ENCODE assay signal across 7 mouse cellular contexts in the genomic region with DNA sequence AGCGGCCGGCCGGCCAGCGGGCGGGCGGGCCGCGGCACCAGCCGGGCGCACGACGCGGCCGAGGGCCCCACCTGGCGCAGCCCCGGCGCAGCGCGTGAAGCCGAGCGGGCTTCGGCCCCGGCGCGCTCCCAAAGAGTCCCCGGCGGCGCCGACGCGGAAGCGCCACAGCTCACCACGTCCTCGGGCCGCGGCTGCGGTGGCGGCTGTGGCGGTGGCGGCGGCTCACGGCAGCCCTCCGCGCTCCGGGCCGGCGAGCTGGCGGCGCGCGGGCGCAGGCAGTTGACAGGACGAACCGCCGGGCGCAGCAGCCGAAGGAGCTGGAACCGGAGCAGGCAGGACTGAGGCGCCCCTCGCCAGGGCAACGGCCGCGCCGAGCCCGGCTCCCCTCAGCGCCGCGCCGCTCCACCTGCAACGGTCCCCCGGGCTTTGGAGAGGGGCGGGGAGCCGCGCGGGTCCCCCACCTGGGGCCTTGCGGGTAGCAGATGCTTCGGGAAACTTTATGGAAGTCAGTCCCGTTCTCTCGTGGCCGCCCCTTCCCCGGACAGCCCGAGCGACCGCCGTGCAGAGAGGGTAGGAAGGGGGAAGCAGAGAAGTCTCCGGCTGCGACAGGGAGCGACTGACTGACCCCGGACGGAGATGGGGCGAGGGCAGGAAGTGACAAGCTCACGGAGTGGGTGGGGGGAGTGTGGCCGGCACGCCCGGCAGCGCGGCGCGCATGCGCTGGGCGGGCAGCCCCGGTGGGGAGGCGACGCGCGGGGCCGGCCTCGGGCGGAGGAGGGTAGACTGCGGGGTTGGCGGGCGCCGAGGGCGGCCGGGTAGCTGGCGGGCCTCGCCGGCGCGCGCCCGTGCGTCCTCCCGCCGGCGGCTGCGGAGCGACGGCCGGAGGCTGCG.
DNase-seq lines count a peak whose midpoint lies in the region; ATAC-seq and TF ChIP-seq lines count a peak whose summit lies in the region.

No protein-coding gene starts in this region.

- intact Hi-C loops in heart, adult 2 months (cut with DNase I) = loop anchor here (5.0 kb wide), 2 partner anchors 161 to 221 kb away; a partner anchor contains a TSS

- H3K27ac ChIP-seq in embryonic facial prominence, embryonic 12.5 days = peak overlapping the region; percentile 86
- peak overlapping the region; percentile 93 for H3K27ac ChIP-seq in heart, adult 2 months
- H3K27ac ChIP-seq in limb, embryonic 13.5 days = peak overlapping the region; percentile 78
- H3K27ac ChIP-seq in midbrain, embryonic 16.5 days (ENCODE audit: low read length) = peak overlapping the region; percentile 85

- H3K9ac ChIP-seq in embryonic facial prominence, embryonic 12.5 days = peak overlapping the region; percentile 79
- peak overlapping the region; percentile 89 for H3K9ac ChIP-seq in heart, adult 2 months (ENCODE audit: low read depth, low read length)
- peak overlapping the region; percentile 86 for H3K9ac ChIP-seq in limb, embryonic 13.5 days
- peak overlapping the region; percentile 80 for H3K9ac ChIP-seq in midbrain, embryonic 16.5 days (ENCODE audit: low read depth, low read length)

- no peaks in the 10 kb centered on the region for H3K9me3 ChIP-seq in embryonic facial prominence, embryonic 12.5 days
- H3K9me3 ChIP-seq in limb, embryonic 13.5 days = no peaks in the 10 kb centered on the region
- no peaks in the 10 kb centered on the region for H3K9me3 ChIP-seq in midbrain, embryonic 16.5 days (replicated peaks; ENCODE audit: control insufficient read depth, low read length, poor library complexity, severe bottlenecking)

- 0 out of 2 replicates have a peak, but pooled peaks cover 4% of the 10 kb centered on the region for H3K36me3 ChIP-seq in embryonic facial prominence, embryonic 12.5 days
- H3K36me3 ChIP-seq in heart, adult 2 months (ENCODE audit: control insufficient read depth, insufficient read depth, low read length) = peaks cover 5% of the 10 kb centered on the region
- H3K36me3 ChIP-seq in limb, embryonic 13.5 days = peaks cover 8% of the 10 kb centered on the region; the same call in 1 of the 2 replicates
- no peaks in the 10 kb centered on the region for H3K36me3 ChIP-seq in midbrain, embryonic 16.5 days (ENCODE audit: control insufficient read depth, insufficient read depth, low read length)

- H3K4me3 ChIP-seq in embryonic facial prominence, embryonic 12.5 days = peak overlapping the region; percentile 92
- H3K4me3 ChIP-seq in heart, adult 2 months = peak overlapping the region; percentile 90
- H3K4me3 ChIP-seq in limb, embryonic 13.5 days = peak overlapping the region; percentile 84
- H3K4me3 ChIP-seq in midbrain, embryonic 16.5 days (ENCODE audit: low read depth, low read length) = peak overlapping the region; percentile 98

- peak; percentile 94 for TF ChIP-seq POLR2A in heart, adult 2 months (IDR thresholded peaks at IDR 0.05; ENCODE audit: insufficient read depth, low read depth, low read length)

- no peaks in the 10 kb centered on the region for H3K79me2 ChIP-seq in heart, adult 2 months (replicated peaks; ENCODE audit: control insufficient read depth, insufficient read depth, low read length)

- peak; percentile 56; the same call in 1 of the 2 replicates for TF ChIP-seq EP300 in heart, adult 2 months (IDR thresholded peaks at IDR 0.05; ENCODE audit: insufficient read depth, low read depth, low read length)

- peak; percentile 93 for DNase-seq in adrenal gland, postnatal 25 days
- DNase-seq in heart, adult 2 months = peak; percentile 93 to 96
- DNase-seq in kidney, adult 8-10 months = peak; percentile 89
- DNase-seq in spleen, postnatal 10 days (ENCODE audit: low spot score in 2 of 2) = peak; percentile 88 to 89

- under 1% methylated on average over 82 of the region's 131 CpGs for WGBS in embryonic facial prominence, embryonic 12.5 days
- WGBS in heart, adult 2 months = 4% methylated on average over 119 of the region's 131 CpGs
- under 1% methylated on average over 99 of the region's 131 CpGs for WGBS in limb, embryonic 13.5 days
- WGBS in midbrain, embryonic 16.5 days = under 1% methylated on average over 106 of the region's 131 CpGs

- H3K27me3 ChIP-seq in embryonic facial prominence, embryonic 12.5 days = no peaks in the 10 kb centered on the region
- H3K27me3 ChIP-seq in heart, adult 2 months (ENCODE audit: control insufficient read depth, insufficient read depth, low read length) = no peaks in the 10 kb centered on the region
- H3K27me3 ChIP-seq in limb, embryonic 13.5 days = 0 out of 2 replicates have a peak, but pooled peaks cover 4% of the 10 kb centered on the region
- H3K27me3 ChIP-seq in midbrain, embryonic 16.5 days (ENCODE audit: control insufficient read depth, insufficient read depth, low read depth, low read length) = no peaks in the 10 kb centered on the region

- ATAC-seq in embryonic facial prominence, embryonic 12.5 days (ENCODE audit: insufficient number of reproducible peaks, insufficient read depth, low FRiP score, low TSS enrichment) = peak; percentile 95
- peak; percentile 97 for ATAC-seq in limb, embryonic 13.5 days (ENCODE audit: low FRiP score, low read depth)
- peak; percentile 98 for ATAC-seq in midbrain, embryonic 16.5 days

- peak overlapping the region; percentile 93 for H3K4me2 ChIP-seq in embryonic facial prominence, embryonic 12.5 days (replicated peaks)
- peak overlapping the region; percentile 95 for H3K4me2 ChIP-seq in limb, embryonic 13.5 days (replicated peaks)
- peak overlapping the region; percentile 97 for H3K4me2 ChIP-seq in midbrain, embryonic 16.5 days (ENCODE audit: low read length)

- TF ChIP-seq CTCF in heart, adult 2 months (IDR thresholded peaks at IDR 0.05) = no peak

- 0 out of 2 replicates have a peak, but pooled peaks cover 3% of the 10 kb centered on the region for H3K4me1 ChIP-seq in embryonic facial prominence, embryonic 12.5 days
- peaks cover 2% of the 10 kb centered on the region for H3K4me1 ChIP-seq in heart, adult 2 months (ENCODE audit: control insufficient read depth, insufficient read depth, low read length)
- peaks cover 7% of the 10 kb centered on the region for H3K4me1 ChIP-seq in limb, embryonic 13.5 days
- peaks cover 9% of the 10 kb centered on the region for H3K4me1 ChIP-seq in midbrain, embryonic 16.5 days (ENCODE audit: control insufficient read depth, insufficient read depth, low read length)

Comparison
In these comparisons a context has a peak if more than half of its experiments do, and no peak if none do; other contexts are left out.
1. Peak in every context shown above with its lines: DNase-seq, ATAC-seq, H3K4me3 ChIP-seq and H3K27ac ChIP-seq.